Mouse (Mus musculus): ENCODE measurements around the gene Gm14226. TPM values are rescaled to one million over a fixed set of nuclear protein-coding genes. Genes with fewer than 3 reads are reported as not detected.

Gm14226 gene
- polyA plus RNA-seq, 1 experiment from 2014 or later: 0.26 TPM

- no peak for TF ChIP-seq CTCF (IDR thresholded peaks at IDR 0.05; ENCODE audit: low read depth)
- no peak overlapping the region for H3K9ac ChIP-seq
- peaks cover 4% of the 10 kb centered on the region for H3K4me1 ChIP-seq (ENCODE audit: insufficient read depth)
- H3K4me2 ChIP-seq: no peak overlapping the region
- H3K9me3 ChIP-seq (ENCODE audit: low read depth, low read length): no peaks in the 10 kb centered on the region
- no peak for ATAC-seq (ENCODE audit: insufficient read depth)
- H3K4me3 ChIP-seq (ENCODE audit: low read depth, low read length): no peak overlapping the region
- 37% methylated on average over 7 of the region's 7 CpGs for WGBS
- H3K36me3 ChIP-seq (ENCODE audit: insufficient read depth): no peaks in the 10 kb centered on the region
- H3K27me3 ChIP-seq (ENCODE audit: insufficient read depth, low read length): no peaks in the 10 kb centered on the region
- no peak overlapping the region for H3K27ac ChIP-seq (ENCODE audit: low read depth)
- DNase-seq: peak; percentile 14
These were observed 12.8 kb downstream of the Gm14226 start for GRCm38 (mm10) chr2:155030831-155031230.

GRCm38 (mm10) chr2:155032938-155033710 lies 15.1 kb downstream of the Gm14226 start:
- WGBS: 14% methylated on average over 19 of the region's 19 CpGs
- TF ChIP-seq CTCF (IDR thresholded peaks at IDR 0.05; ENCODE audit: low read depth): no peak
- Histone ChIP-seq H3K9ac (no peak overlapping the region), H3K4me1 (ENCODE audit: insufficient read depth) (peaks cover 4% of the 10 kb centered on the region), H3K9me3 (ENCODE audit: low read depth, low read length) (no peaks in the 10 kb centered on the region), H3K27me3 (ENCODE audit: insufficient read depth, low read length) (no peaks in the 10 kb centered on the region), H3K27ac (ENCODE audit: low read depth) (peak overlapping the region; percentile 38; the same call in 1 of the 2 replicates), H3K36me3 (ENCODE audit: insufficient read depth) (no peaks in the 10 kb centered on the region), H3K4me3 (ENCODE audit: low read depth, low read length) (no peak overlapping the region), H3K4me2 (peak overlapping the region; percentile 42)
- DNase-seq (peak; percentile 74), ATAC-seq (ENCODE audit: insufficient read depth) (peak; percentile 89)

- Histone ChIP-seq H3K4me1 (ENCODE audit: insufficient read depth) (no peaks in the 10 kb centered on the region), H3K9me3 (ENCODE audit: low read depth, low read length) (no peaks in the 10 kb centered on the region), H3K36me3 (ENCODE audit: insufficient read depth) (no peaks in the 10 kb centered on the region), H3K4me3 (ENCODE audit: low read depth, low read length) (no peak overlapping the region), H3K9ac (no peak overlapping the region), H3K27ac (ENCODE audit: low read depth) (no peak overlapping the region), H3K27me3 (ENCODE audit: insufficient read depth, low read length) (no peaks in the 10 kb centered on the region), H3K4me2 (no peak overlapping the region)
- DNase-seq (no peak), ATAC-seq (ENCODE audit: insufficient read depth) (no peak)
- WGBS: 49% methylated on average over 4 of the region's 4 CpGs
- no peak for TF ChIP-seq CTCF (IDR thresholded peaks at IDR 0.05; ENCODE audit: low read depth)
These were observed 21.9 kb downstream of the Gm14226 start for GRCm38 (mm10) chr2:155039956-155040355.

GRCm38 (mm10) chr2:155044542-155044941 lies 26.5 kb downstream of the Gm14226 start:
- Histone ChIP-seq H3K36me3 (ENCODE audit: insufficient read depth) (no peaks in the 10 kb centered on the region), H3K4me1 (ENCODE audit: insufficient read depth) (no peaks in the 10 kb centered on the region), H3K27ac (ENCODE audit: low read depth) (no peak overlapping the region), H3K4me3 (ENCODE audit: low read depth, low read length) (no peak overlapping the region), H3K9me3 (ENCODE audit: low read depth, low read length) (no peaks in the 10 kb centered on the region), H3K27me3 (ENCODE audit: insufficient read depth, low read length) (no peaks in the 10 kb centered on the region), H3K9ac (no peak overlapping the region), H3K4me2 (no peak overlapping the region)
- no peak for ATAC-seq (ENCODE audit: insufficient read depth)
- DNase-seq: no peak
- 73% methylated on average over 3 of the region's 3 CpGs for WGBS
- TF ChIP-seq CTCF (IDR thresholded peaks at IDR 0.05; ENCODE audit: low read depth): no peak

GRCm38 (mm10) chr2:155045075-155045474 lies 27.0 kb downstream of the Gm14226 start:
- Histone ChIP-seq H3K4me3 (ENCODE audit: low read depth, low read length) (no peak overlapping the region), H3K27ac (ENCODE audit: low read depth) (no peak overlapping the region), H3K27me3 (ENCODE audit: insufficient read depth, low read length) (no peaks in the 10 kb centered on the region), H3K36me3 (ENCODE audit: insufficient read depth) (no peaks in the 10 kb centered on the region), H3K9ac (no peak overlapping the region), H3K9me3 (ENCODE audit: low read depth, low read length) (no peaks in the 10 kb centered on the region), H3K4me2 (no peak overlapping the region), H3K4me1 (ENCODE audit: insufficient read depth) (0 out of 2 replicates have a peak, but pooled peaks cover 1% of the 10 kb centered on the region)
- no peak for ATAC-seq (ENCODE audit: insufficient read depth)
- no peak for DNase-seq
- TF ChIP-seq CTCF (IDR thresholded peaks at IDR 0.05; ENCODE audit: low read depth): no peak
- WGBS: 66% methylated on average over 3 of the region's 3 CpGs

- no peak for ATAC-seq (ENCODE audit: insufficient read depth)
- Histone ChIP-seq H3K27ac (ENCODE audit: low read depth) (no peak overlapping the region), H3K4me1 (ENCODE audit: insufficient read depth) (peaks cover 7% of the 10 kb centered on the region; the same call in 1 of the 2 replicates), H3K4me3 (ENCODE audit: low read depth, low read length) (no peak overlapping the region), H3K9ac (no peak overlapping the region), H3K36me3 (ENCODE audit: insufficient read depth) (no peaks in the 10 kb centered on the region), H3K9me3 (ENCODE audit: low read depth, low read length) (no peaks in the 10 kb centered on the region), H3K27me3 (ENCODE audit: insufficient read depth, low read length) (no peaks in the 10 kb centered on the region), H3K4me2 (no peak overlapping the region)
- WGBS: 82% methylated on average over 2 of the region's 2 CpGs
- DNase-seq: no peak
- no peak for TF ChIP-seq CTCF (IDR thresholded peaks at IDR 0.05; ENCODE audit: low read depth)
These were observed 28.7 kb downstream of the Gm14226 start for GRCm38 (mm10) chr2:155046803-155047202.

GRCm38 (mm10) chr2:155047452-155048178 lies 29.5 kb downstream of the Gm14226 start:
- no peak for TF ChIP-seq CTCF (IDR thresholded peaks at IDR 0.05; ENCODE audit: low read depth)
- ATAC-seq (ENCODE audit: insufficient read depth): no peak
- no peak overlapping the region for H3K4me3 ChIP-seq (ENCODE audit: low read depth, low read length)
- no peaks in the 10 kb centered on the region for H3K27me3 ChIP-seq (ENCODE audit: insufficient read depth, low read length)
- 62% methylated on average over 7 of the region's 7 CpGs for WGBS
- no peak overlapping the region for H3K4me2 ChIP-seq
- no peaks in the 10 kb centered on the region for H3K9me3 ChIP-seq (ENCODE audit: low read depth, low read length)
- H3K9ac ChIP-seq: no peak overlapping the region
- peaks cover 9% of the 10 kb centered on the region; the same call in 1 of the 2 replicates for H3K4me1 ChIP-seq (ENCODE audit: insufficient read depth)
- H3K27ac ChIP-seq (ENCODE audit: low read depth): no peak overlapping the region
- DNase-seq: no peak
- no peaks in the 10 kb centered on the region for H3K36me3 ChIP-seq (ENCODE audit: insufficient read depth)

All from lung, embryonic 14.5 days (tissue).